Mouse (Mus musculus) neural tube, embryonic 13.5 days (tissue): ENCODE measurements around the gene Scn4a. TPM values are rescaled to one million over a fixed set of nuclear protein-coding genes. Genes with fewer than 3 reads are reported as not detected.
"Not testable (repeated sequence)": the region's sequence is repeated elsewhere in the genome, so short reads cannot be mapped to it uniquely, and the experiment has no call there.

ENCODE experiments used
- ATAC-seq: fragments of 200-750 bp; cut with Nextera tagmentation; 2 replicates; pipeline ENCODE4 v1.8.0; 2017; ENCODE audit warnings: low read depth, mild to moderate bottlenecking, moderate TSS enrichment, moderate library complexity
- H3K27ac ChIP-seq: fragments of 300-500 bp; sonication (generic); replicated peaks from 2 replicates; pipeline ENCODE4 v1.5.1; 2015; ENCODE audit warnings: moderate library complexity, mild to moderate bottlenecking, inconsistent platforms
- H3K27me3 ChIP-seq: fragments of 300-500 bp; sonication (generic); 2 replicates; pipeline ENCODE4 v1.6.1; 2015; ENCODE audit warnings: mild to moderate bottlenecking, inconsistent platforms
- H3K36me3 ChIP-seq: fragments of 300-500 bp; sonication (generic); 2 replicates; pipeline ENCODE4 v1.6.1; 2015; ENCODE audit warnings: mild to moderate bottlenecking, inconsistent platforms
- H3K4me1 ChIP-seq: fragments of 300-500 bp; sonication (generic); replicated peaks from 2 replicates; pipeline ENCODE4 v1.6.1; 2015; ENCODE audit warnings: inconsistent platforms
- H3K4me2 ChIP-seq: fragments of 300-500 bp; sonication (generic); 2 replicates; pipeline ENCODE4 v1.6.1; 2015; ENCODE audit warnings: inconsistent platforms, mild to moderate bottlenecking, moderate library complexity
- H3K4me3 ChIP-seq: fragments of 300-500 bp; sonication (generic); 2 replicates; pipeline ENCODE4 v1.5.1; 2015; ENCODE audit warnings: mild to moderate bottlenecking, inconsistent platforms
- H3K9ac ChIP-seq: fragments of 300-500 bp; sonication (generic); 2 replicates; pipeline ENCODE4 v1.6.1; 2015; ENCODE audit warnings: moderate library complexity, mild to moderate bottlenecking, inconsistent platforms
- H3K9me3 ChIP-seq: fragments of 300-500 bp; sonication (generic); 2 replicates; pipeline ENCODE4 v1.6.1; 2016; ENCODE audit warnings: inconsistent platforms
- WGBS: fragments of 180-500 bp; shearing (Covaris S2); methylation state at CpG from one replicate; pipeline ENCODE4 v1.1.7; 2015; 5-methylcytosine and 5-hydroxymethylcytosine counted together
- polyA plus RNA-seq: library from polyadenylated mRNA; unstranded; fragments of >200 nt; fragmentation: Nextera tagmentation; extraction: Ambion mirVana; gene quantifications from 2 replicates; pipeline ENCODE4 v1.2.1, GENCODE M21; 2015

Gene Scn4a
- polyA plus RNA-seq, 1 experiment from 2014 or later: not detected

DNA sequence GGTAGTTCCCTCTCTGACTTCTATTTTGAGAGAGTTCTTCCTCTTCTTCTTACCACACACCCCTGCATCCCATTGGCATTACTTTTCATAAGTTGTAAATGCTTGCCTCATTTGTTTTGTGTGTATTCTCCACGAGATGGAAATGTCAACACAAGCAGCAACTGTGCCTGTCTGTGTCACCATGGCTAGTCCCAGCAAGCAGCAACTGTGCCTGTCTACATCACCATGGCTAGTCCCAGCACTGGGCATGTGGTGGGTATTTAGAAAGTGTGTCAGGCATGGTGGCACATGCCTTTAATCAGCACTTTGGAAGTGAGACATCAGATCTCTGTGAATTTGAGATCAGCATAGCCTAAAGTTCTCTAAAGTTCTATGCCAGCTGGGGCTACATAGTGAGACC, 1.1 kb upstream of the Scn4a start:
- Histone ChIP-seq H3K27ac (no peak overlapping the region), H3K36me3 (no peaks in the 10 kb centered on the region), H3K9ac (no peak overlapping the region), H3K4me2 (no peak overlapping the region), H3K27me3 (no peaks in the 10 kb centered on the region), H3K9me3 (no peaks in the 10 kb centered on the region), H3K4me1 (no peaks in the 10 kb centered on the region), H3K4me3 (no peak overlapping the region)
- WGBS: 70% methylated on average over 1 of the region's 1 CpGs
- no peak for ATAC-seq

DNA sequence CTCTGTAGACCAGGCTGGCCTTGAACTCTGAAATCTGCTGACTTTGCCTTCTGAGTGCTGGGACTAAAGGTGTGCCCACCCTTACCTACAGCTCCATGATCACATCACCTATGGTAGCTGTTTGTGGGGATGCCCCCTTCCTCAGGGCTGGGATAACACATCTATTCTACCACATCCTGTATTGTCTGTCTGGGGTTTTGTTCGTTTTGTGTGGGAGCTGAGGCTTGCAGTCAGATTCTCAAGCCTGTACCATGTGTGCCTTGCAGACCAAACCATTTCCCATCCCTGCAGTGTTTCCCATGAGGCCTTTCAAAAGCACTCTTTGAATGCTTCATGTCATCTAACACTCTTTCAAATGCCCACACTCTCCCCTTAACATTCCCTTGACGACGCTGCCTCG, 1.1 kb downstream of the Scn4a start:
- H3K4me3 ChIP-seq: no peak overlapping the region
- H3K4me2 ChIP-seq: no peak overlapping the region
- no peak overlapping the region for H3K9ac ChIP-seq
- H3K9me3 ChIP-seq: no peaks in the 10 kb centered on the region
- no peak overlapping the region for H3K27ac ChIP-seq
- no peaks in the 10 kb centered on the region for H3K27me3 ChIP-seq
- no peaks in the 10 kb centered on the region for H3K36me3 ChIP-seq
- ATAC-seq: no peak
- H3K4me1 ChIP-seq: no peaks in the 10 kb centered on the region
- WGBS: 72% methylated on average over 4 of the region's 4 CpGs

DNA sequence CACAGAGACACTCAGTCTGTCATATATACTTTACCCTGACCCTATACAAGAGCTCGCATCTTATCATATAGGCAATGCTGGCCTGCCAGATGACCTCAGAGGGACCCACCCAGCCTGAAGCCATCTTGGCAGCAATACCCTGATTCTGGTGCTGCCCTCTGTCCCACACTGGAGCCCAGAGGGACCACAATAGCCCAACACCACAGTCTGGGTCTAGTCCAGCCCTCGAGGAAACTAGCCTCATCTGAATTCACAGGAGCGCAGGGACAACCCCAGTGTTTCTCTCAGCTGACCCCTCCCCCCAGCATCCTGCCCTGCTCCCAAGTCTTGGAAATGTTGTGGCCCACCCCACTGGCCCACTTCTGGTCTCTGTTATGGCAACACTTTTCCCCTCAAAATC, 1.8 kb downstream of the Scn4a start:
- no peak overlapping the region for H3K4me2 ChIP-seq
- H3K4me3 ChIP-seq: no peak overlapping the region
- no peaks in the 10 kb centered on the region for H3K36me3 ChIP-seq
- WGBS: 78% methylated on average over 3 of the region's 3 CpGs
- H3K9ac ChIP-seq: no peak overlapping the region
- H3K27ac ChIP-seq: no peak overlapping the region
- no peaks in the 10 kb centered on the region for H3K27me3 ChIP-seq
- no peak for ATAC-seq
- H3K4me1 ChIP-seq: no peaks in the 10 kb centered on the region
- H3K9me3 ChIP-seq: no peaks in the 10 kb centered on the region

DNA sequence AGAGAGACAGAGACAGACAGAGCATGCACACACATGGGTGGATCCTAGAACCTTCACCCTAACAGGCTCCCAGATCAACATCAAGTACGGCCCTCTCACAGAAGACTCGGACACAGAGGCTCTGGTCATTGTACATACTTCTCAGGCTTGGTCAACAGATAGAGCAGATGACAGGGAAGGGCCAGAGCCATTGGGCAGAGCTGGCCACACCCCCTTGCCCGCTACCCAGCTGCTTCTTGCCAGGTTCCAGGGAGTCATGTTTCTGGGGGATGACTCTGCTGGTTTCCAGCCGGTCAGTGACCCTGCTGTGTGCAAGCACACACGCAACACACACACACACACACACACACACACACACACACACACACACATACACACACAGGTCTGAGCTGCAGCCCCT, 2.2 kb downstream of the Scn4a start:
- Histone ChIP-seq H3K9me3 (no peaks in the 10 kb centered on the region), H3K4me2 (no peak overlapping the region), H3K9ac (no peak overlapping the region), H3K27me3 (no peaks in the 10 kb centered on the region), H3K4me1 (no peaks in the 10 kb centered on the region), H3K36me3 (no peaks in the 10 kb centered on the region), H3K27ac (no peak overlapping the region), H3K4me3 (no peak overlapping the region)
- ATAC-seq: no peak
- WGBS: 70% methylated on average over 5 of the region's 5 CpGs

DNA sequence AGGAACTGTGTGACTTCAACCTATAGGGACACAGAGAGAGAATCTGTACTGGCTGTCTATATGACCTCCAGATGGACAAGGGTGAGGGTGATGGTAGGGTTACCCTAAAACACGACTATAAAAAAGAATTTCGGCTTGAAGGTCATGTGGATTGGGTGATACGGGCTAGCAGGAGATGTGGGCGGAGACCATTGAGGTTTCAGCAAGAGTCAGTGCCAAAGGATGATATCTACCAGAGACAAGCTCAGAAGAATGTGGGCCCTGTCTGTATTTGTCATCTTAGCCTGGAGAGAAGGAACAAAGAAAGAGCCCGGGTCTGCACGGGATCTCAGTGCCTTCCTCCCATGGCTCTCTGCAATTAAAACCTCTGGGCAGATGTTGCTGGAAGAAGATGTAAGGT, 3.3 kb downstream of the Scn4a start:
- 84% methylated on average over 6 of the region's 6 CpGs for WGBS
- H3K9ac ChIP-seq: no peak overlapping the region
- ATAC-seq: no peak

DNA sequence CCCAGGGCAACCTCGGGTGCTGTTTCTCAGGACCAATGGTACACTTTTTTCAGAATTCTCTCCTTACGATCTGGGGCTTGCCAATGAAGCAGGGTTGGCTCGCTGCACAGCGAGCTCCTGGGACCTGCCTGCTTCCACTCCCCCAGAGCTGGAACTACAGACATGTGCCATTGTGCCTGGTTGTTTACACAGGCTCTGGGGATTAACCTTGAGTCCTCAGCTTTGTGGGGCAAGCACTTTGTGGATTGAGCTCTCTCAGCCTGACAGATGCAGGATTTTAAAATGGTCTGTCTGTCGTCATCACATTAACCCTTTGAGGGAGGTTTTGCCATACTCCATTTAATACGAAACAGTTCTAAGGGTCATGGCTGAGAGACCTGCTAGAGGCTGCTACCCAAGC, 8.2 kb downstream of the Scn4a start:
- ATAC-seq: no peak
- Histone ChIP-seq H3K4me1 (no peaks in the 10 kb centered on the region), H3K4me2 (no peak overlapping the region), H3K9ac (no peak overlapping the region), H3K4me3 (no peak overlapping the region), H3K27me3 (no peaks in the 10 kb centered on the region), H3K36me3 (no peaks in the 10 kb centered on the region), H3K9me3 (no peaks in the 10 kb centered on the region), H3K27ac (no peak overlapping the region)
- 76% methylated on average over 6 of the region's 6 CpGs for WGBS

More for the DNA sequence above, 3.3 kb downstream of the Scn4a start:
- no peak overlapping the region for H3K4me2 ChIP-seq
- H3K4me3 ChIP-seq: no peak overlapping the region
- no peaks in the 10 kb centered on the region for H3K27me3 ChIP-seq
- no peaks in the 10 kb centered on the region for H3K9me3 ChIP-seq
- no peaks in the 10 kb centered on the region for H3K4me1 ChIP-seq
- H3K36me3 ChIP-seq: no peaks in the 10 kb centered on the region
- no peak overlapping the region for H3K27ac ChIP-seq

DNA sequence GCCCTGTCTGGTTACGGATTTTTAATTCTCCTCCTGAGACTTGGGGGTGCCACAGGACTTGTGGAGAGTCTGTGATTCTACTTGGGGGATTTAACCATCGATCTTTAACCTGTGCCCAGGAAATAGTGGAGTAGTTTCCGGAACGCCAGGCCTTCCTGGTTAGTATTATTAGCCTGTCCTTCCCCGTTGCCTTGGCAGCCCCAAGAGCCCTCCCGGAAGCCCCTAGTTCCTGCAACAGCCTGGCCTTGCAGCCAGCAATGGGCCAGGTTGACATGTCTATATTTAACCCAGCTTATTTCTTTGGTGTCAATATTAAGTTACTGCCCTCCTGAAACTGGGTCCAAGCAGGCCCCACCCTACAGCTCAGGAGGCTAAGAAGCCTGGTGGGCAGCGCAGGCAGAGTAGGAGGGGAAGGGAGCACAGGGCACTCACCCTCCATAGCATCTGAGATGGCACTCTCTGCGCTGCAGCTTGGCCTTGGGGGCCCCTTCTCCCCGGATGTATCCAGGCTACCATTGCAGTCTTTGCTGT, 12.0 kb downstream of the Scn4a start:
- H3K27me3 ChIP-seq: no peaks in the 10 kb centered on the region
- no peak overlapping the region for H3K4me3 ChIP-seq
- no peaks in the 10 kb centered on the region for H3K36me3 ChIP-seq
- WGBS: 84% methylated on average over 9 of the region's 9 CpGs
- H3K4me2 ChIP-seq: no peak overlapping the region
- H3K9ac ChIP-seq: no peak overlapping the region
- ATAC-seq: no peak
- no peaks in the 10 kb centered on the region for H3K9me3 ChIP-seq
- H3K4me1 ChIP-seq: 0 out of 2 replicates have a peak, but pooled peaks cover 3% of the 10 kb centered on the region
- H3K27ac ChIP-seq: no peak overlapping the region

DNA sequence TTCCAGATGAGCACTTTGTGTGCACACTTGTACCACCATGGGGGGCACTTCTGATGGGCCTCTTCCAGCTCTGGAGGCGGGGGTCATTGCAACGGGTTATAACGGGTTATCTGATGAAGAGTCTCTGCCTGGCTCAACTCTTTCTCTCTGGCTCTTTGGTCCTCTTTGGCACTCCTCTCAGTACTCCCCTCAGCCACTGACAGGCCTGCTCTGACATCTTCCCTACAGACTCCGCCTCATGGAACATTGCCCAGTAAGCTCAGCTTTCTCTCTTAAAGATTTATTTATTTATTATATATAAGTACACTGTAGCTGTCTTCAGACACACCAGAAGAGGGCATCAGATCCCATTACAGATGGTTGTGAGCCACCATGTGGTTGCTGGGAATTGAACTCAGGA, 13.8 kb downstream of the Scn4a start:
- H3K4me2 ChIP-seq, H3K27me3 ChIP-seq, ATAC-seq, H3K27ac ChIP-seq, H3K4me1 ChIP-seq, H3K9ac ChIP-seq, H3K9me3 ChIP-seq, H3K36me3 ChIP-seq, H3K4me3 ChIP-seq: not testable (repeated sequence)
- 89% methylated on average over 4 of the region's 4 CpGs for WGBS

DNA sequence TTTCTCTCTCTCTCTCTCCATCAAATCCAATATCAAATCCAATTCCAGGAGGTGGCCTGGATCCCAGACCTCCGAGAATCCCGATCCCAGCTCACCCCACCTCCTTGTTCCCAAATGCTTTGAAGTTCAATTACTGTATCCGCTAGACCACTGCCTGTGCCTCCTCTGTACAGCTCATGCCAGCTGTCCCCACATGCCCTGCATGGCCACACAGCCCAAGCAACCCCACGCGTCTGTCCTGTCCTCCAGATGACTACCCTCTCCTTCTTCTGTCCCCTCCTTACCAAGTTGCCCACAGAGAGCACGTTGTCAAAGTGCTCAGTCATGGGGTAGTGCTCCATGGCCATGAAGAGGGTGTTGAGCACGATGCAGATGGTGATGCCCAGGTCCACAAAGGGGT, 14.2 kb downstream of the Scn4a start:
- ATAC-seq: no peak
- 81% methylated on average over 7 of the region's 7 CpGs for WGBS

DNA sequence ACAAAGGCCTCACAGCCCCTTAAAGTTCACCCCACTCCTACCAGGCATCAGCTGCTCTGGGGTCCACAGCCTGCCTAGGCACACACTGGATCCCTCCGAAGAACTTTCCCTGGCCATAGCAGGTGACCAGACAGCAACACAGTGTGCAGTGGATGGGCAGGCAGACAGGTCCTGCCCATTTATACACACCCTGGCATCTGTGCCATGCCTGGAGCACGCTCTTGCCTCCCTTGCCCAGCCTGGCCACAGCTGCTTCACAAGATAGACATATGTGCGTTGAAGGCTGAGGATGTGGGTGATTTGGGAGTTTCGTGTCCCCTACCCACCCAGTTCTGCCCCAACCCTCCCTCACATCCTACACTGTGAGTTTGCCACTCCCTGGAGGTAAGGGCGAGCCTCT, 15.1 kb downstream of the Scn4a start:
- no peak overlapping the region for H3K9ac ChIP-seq
- H3K9me3 ChIP-seq: no peaks in the 10 kb centered on the region
- no peak overlapping the region for H3K4me3 ChIP-seq
- ATAC-seq: no peak
- H3K27me3 ChIP-seq: no peaks in the 10 kb centered on the region
- H3K4me1 ChIP-seq: 0 out of 2 replicates have a peak, but pooled peaks cover 3% of the 10 kb centered on the region
- 81% methylated on average over 5 of the region's 5 CpGs for whole genome bisulfite sequencing
- no peaks in the 10 kb centered on the region for H3K36me3 ChIP-seq
- H3K27ac ChIP-seq: no peak overlapping the region
- no peak overlapping the region for H3K4me2 ChIP-seq

More for the DNA sequence above, 14.2 kb downstream of the Scn4a start:
- Histone ChIP-seq H3K4me2 (no peak overlapping the region), H3K9ac (no peak overlapping the region), H3K4me1 (0 out of 2 replicates have a peak, but pooled peaks cover 3% of the 10 kb centered on the region), H3K4me3 (no peak overlapping the region), H3K36me3 (no peaks in the 10 kb centered on the region), H3K27ac (no peak overlapping the region), H3K27me3 (no peaks in the 10 kb centered on the region), H3K9me3 (no peaks in the 10 kb centered on the region)

DNA sequence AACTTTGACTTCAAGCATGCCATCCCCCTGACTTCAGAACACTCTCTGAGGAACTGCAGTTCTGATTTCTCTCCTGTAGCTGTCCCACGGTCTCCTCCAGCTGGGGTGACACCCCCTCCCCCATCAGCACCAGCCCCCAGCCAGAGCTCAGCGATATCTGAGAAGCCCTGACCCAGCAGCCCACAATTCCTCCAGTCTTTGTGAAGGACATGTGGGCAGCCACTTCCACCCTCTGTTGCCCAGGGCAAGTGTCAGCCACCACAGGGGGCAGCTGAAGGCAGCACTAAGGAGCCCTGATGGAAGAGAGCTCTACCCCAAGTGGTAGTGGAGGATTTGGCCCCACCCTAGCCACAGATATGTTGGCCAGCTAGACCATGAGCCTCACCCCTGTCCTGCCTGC, 19.0 kb downstream of the Scn4a start:
- Histone ChIP-seq H3K36me3 (no peaks in the 10 kb centered on the region), H3K27me3 (no peaks in the 10 kb centered on the region), H3K27ac (no peak overlapping the region), H3K4me2 (no peak overlapping the region), H3K4me1 (peaks cover 9% of the 10 kb centered on the region; the same call in 1 of the 2 replicates), H3K4me3 (no peak overlapping the region), H3K9me3 (no peaks in the 10 kb centered on the region), H3K9ac (no peak overlapping the region)
- ATAC-seq: no peak
- WGBS: 18% methylated on average over 2 of the region's 2 CpGs

DNA sequence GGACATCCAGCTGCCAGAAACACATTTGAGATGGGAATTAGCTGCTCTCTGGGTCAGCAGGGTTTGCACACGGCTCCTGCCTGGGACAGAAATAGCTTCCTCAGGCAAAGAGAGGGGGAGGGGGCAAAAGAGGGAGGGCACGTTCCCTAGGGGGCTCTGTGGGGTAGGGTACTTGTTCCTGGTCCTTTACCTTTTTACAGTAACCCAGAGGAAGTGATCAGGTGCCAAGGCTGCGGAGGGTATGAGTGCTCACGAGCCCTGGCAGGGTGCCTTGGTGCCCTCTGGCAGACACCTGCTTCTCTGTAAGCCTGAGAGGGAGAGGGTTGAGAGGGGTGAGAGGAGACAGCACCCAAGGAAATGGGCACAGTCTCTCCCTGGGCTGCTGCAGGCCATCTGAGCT, 20.6 kb downstream of the Scn4a start:
- WGBS: 56% methylated on average over 4 of the region's 4 CpGs
- no peak overlapping the region for H3K9ac ChIP-seq
- H3K9me3 ChIP-seq: no peaks in the 10 kb centered on the region
- no peaks in the 10 kb centered on the region for H3K27me3 ChIP-seq
- H3K36me3 ChIP-seq: no peaks in the 10 kb centered on the region
- no peak overlapping the region for H3K4me3 ChIP-seq
- no peak overlapping the region for H3K4me2 ChIP-seq
- H3K27ac ChIP-seq: no peak overlapping the region
- peaks cover 6% of the 10 kb centered on the region; the same call in 1 of the 2 replicates for H3K4me1 ChIP-seq
- ATAC-seq: peak; percentile 32; the same call in 1 of the 2 replicates

DNA sequence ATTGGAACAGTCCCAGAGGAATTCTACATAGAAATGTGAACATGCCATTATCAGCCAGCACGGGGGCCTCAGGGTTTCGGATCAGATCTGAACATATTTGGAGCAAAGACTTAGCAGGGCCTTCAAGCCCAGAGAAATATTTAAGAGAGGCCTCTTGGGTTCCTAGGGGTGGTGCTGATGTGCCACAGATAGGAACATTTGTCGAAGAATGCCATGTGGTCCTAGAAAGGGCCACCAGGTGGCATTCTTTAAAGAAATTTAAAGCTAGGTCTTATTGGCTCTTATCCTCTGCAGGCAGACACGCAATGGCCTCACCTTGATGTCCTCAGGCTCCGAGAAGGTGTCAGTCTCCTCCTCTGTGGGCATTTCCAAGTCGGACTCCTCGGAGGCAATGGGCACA, 23.4 kb downstream of the Scn4a start:
- H3K27ac ChIP-seq: no peak overlapping the region
- no peak for ATAC-seq
- H3K4me2 ChIP-seq: no peak overlapping the region
- no peaks in the 10 kb centered on the region for H3K36me3 ChIP-seq
- H3K9ac ChIP-seq: no peak overlapping the region
- no peak overlapping the region for H3K4me3 ChIP-seq
- WGBS: 72% methylated on average over 7 of the region's 7 CpGs
- H3K4me1 ChIP-seq: peaks cover 6% of the 10 kb centered on the region; the same call in 1 of the 2 replicates
- H3K9me3 ChIP-seq: no peaks in the 10 kb centered on the region
- no peaks in the 10 kb centered on the region for H3K27me3 ChIP-seq
